Mouse (Mus musculus) embryonic stem cell, embryonic (primary cell): ENCODE data around the gene Magix.

Experiments
- CTCF ChIA-PET, 4 experiments: fragments of 300-600 bp in 2 of 4; fragments of 350-600 bp in 2 of 4; sonication (Branson Sonifier 250); formaldehyde crosslinking; loops; one replicate each; lab custom pipeline; 2022; ENCODE audit warnings: inconsistent platforms in 2 of 4; lab: Charles Lee
- POLR2A ChIA-PET, 4 experiments: fragments of 300-600 bp in 2 of 4; fragments of 350-600 bp in 2 of 4; sonication (Branson Sonifier 250); formaldehyde crosslinking; loops; one replicate each; lab custom pipeline; 2022; ENCODE audit warnings: antibody characterized with exemption in 4 of 4, inconsistent platforms in 1 of 4; lab: Charles Lee

Gene Magix

GRCm38 (mm10) chrX:7690486-7690885, 9.4 kb upstream of the Magix start:
- ChIA-PET CTCF (no interaction called here), POLR2A (interaction anchor here in 1 of 4 experiments (0.7 kb wide), 1 partner anchor 99 kb away, joined by 3 read pairs; no protein-coding TSS in a partner anchor)

- CTCF ChIA-PET: no interaction called here
- POLR2A ChIA-PET: interaction anchor here in 1 of 4 experiments (1.0 kb wide), 1 partner anchor 8 kb away, joined by 3 read pairs; the partner anchor contains the start of gene Gpkow
Observed at GRCm38 (mm10) chrX:7688321-7688720, 7.3 kb upstream of the Magix start.

GRCm38 (mm10) chrX:7680057-7680412, 1.0 kb downstream of the Magix start:
- ChIA-PET CTCF (interaction anchor here in 3 of 4 experiments (0.6 to 1.4 kb wide), 13 partner anchors 9 to 259 kb away, joined by 3 to 10 read pairs (median 5); partner anchors contain the start of genes Gpkow (in 1 of the 3), Plp2 (in 1 of the 3) and Wdr45 (in 1 of the 3)), POLR2A (interaction anchor here in 3 of 4 experiments (0.9 to 1.4 kb wide), 12 partner anchors 9 to 268 kb away, joined by 3 to 7 read pairs (median 3); partner anchors contain the start of genes Gpkow (in 2 of the 3) and Hdac6 (in 1 of the 3))

- ChIA-PET POLR2A (interaction anchor here in 3 of 4 experiments (0.5 to 1.4 kb wide), 15 partner anchors 9 to 268 kb away, joined by 3 to 7 read pairs (median 3); partner anchors contain the start of genes Gpkow (in 2 of the 3), Hdac6 (in 1 of the 3) and Prickle3 (in 1 of the 3)), CTCF (interaction anchor here in 3 of 4 experiments (0.5 to 1.4 kb wide), 15 partner anchors 8 to 258 kb away, joined by 3 to 10 read pairs (median 5); partner anchors contain the start of genes Gpkow (in 1 of the 3), Plp2 (in 1 of the 3) and Wdr45 (in 1 of the 3))
Observed at GRCm38 (mm10) chrX:7679405-7680056, 1.5 kb downstream of the Magix start.

GRCm38 (mm10) chrX:7678986-7679385, 2.1 kb downstream of the Magix start:
- POLR2A ChIA-PET: interaction anchor here in 3 of 4 experiments (0.5 to 1.4 kb wide), 14 partner anchors 8 to 116 kb away, joined by 3 to 7 read pairs (median 3); partner anchors contain the start of genes Gpkow (in 2 of the 3) and Prickle3 (in 1 of the 3)

GRCm38 (mm10) chrX:7675001-7675380, 6.1 kb downstream of the Magix start:
- ChIA-PET POLR2A (interaction anchor here in 3 of 4 experiments (0.6 to 3.7 kb wide), 34 partner anchors 8 to 515 kb away, joined by 3 to 23 read pairs (median 4); partner anchors contain the start of genes Gpkow (in 2 of the 3), Prickle3 (in 2 of the 3), Wdr45 (in 2 of the 3) and Clcn5 (in 1 of the 3)), CTCF (interaction anchor here in 3 of 4 experiments (0.6 to 2.1 kb wide), 9 partner anchors 12 to 101 kb away, joined by 4 to 11 read pairs (median 5); partner anchors contain the start of genes Ppp1r3f (in 1 of the 3) and Wdr45 (in 1 of the 3))

More at GRCm38 (mm10) chrX:7678986-7679385, 2.1 kb downstream of the Magix start:
- CTCF ChIA-PET: interaction anchor here in 2 of 4 experiments (0.5 to 1.4 kb wide), 11 partner anchors 8 to 258 kb away, joined by 3 to 10 read pairs (median 5); partner anchors contain the start of genes Gpkow (in 1 of the 2), Plp2 (in 1 of the 2) and Wdr45 (in 1 of the 2)

GRCm38 (mm10) chrX:7674284-7675000, 6.6 kb downstream of the Magix start:
- POLR2A ChIA-PET: interaction anchor here in 3 of 4 experiments (0.6 to 3.7 kb wide), 37 partner anchors 8 to 377 kb away, joined by 3 to 23 read pairs (median 4); partner anchors contain the start of genes Gpkow (in 2 of the 3), Prickle3 (in 2 of the 3), Wdr45 (in 2 of the 3) and Clcn5 (in 1 of the 3)

GRCm38 (mm10) chrX:7673578-7674281, 7.3 kb downstream of the Magix start:
- CTCF ChIA-PET: interaction anchor here in 3 of 4 experiments (0.6 to 2.1 kb wide), 8 partner anchors 15 to 253 kb away, joined by 3 to 11 read pairs (median 5); partner anchors contain the start of gene Ppp1r3f (in 1 of the 3)
- POLR2A ChIA-PET: interaction anchor here in 3 of 4 experiments (0.5 to 3.7 kb wide), 31 partner anchors 9 to 378 kb away, joined by 3 to 23 read pairs (median 4); partner anchors contain the start of genes Praf2 (in 2 of the 3), Prickle3 (in 2 of the 3), Wdr45 (in 2 of the 3) and Clcn5 (in 1 of the 3)

More at GRCm38 (mm10) chrX:7674284-7675000, 6.6 kb downstream of the Magix start:
- CTCF ChIA-PET: interaction anchor here (0.6 to 2.1 kb wide), 11 partner anchors 12 to 253 kb away, joined by 3 to 11 read pairs (median 4); partner anchors contain the start of genes Ppp1r3f (in 1 of the 4) and Wdr45 (in 1 of the 4)

- ChIA-PET POLR2A (interaction anchor here in 3 of 4 experiments (0.7 to 3.7 kb wide), 10 partner anchors 9 to 92 kb away, joined by 3 to 23 read pairs (median 16); partner anchors contain the start of genes Praf2 (in 1 of the 3) and Wdr45 (in 1 of the 3)), CTCF (interaction anchor here in 1 of 4 experiments (0.6 kb wide), 1 partner anchor 105 kb away, joined by 5 read pairs; no protein-coding TSS in a partner anchor)
Observed at GRCm38 (mm10) chrX:7672739-7673138, 8.3 kb downstream of the Magix start.

- POLR2A ChIA-PET: interaction anchor here (0.7 to 3.2 kb wide), 23 partner anchors 8 to 331 kb away, joined by 3 to 27 read pairs (median 4); partner anchors contain the start of genes Prickle3 (in 2 of the 4), Gm45208 (in 1 of the 4) and Gpkow (in 1 of the 4)
- CTCF ChIA-PET: interaction anchor here in 2 of 4 experiments (0.8 to 1.7 kb wide), 4 partner anchors 9 to 26 kb away, joined by 3 to 6 read pairs (median 4); no protein-coding TSS in a partner anchor
Observed at GRCm38 (mm10) chrX:7670921-7671623, 10.0 kb downstream of the Magix start, which contains the start of gene Plp2. TSS of gene Plp2 (minus strand) at chrX:7671390.

GRCm38 (mm10) chrX:7670390-7670881, 10.6 kb downstream of the Magix start:
- ChIA-PET CTCF (interaction anchor here in 2 of 4 experiments (0.8 to 1.7 kb wide), 4 partner anchors 9 to 25 kb away, joined by 3 to 6 read pairs (median 4); no protein-coding TSS in a partner anchor), POLR2A (interaction anchor here in 3 of 4 experiments (0.8 to 3.2 kb wide), 24 partner anchors 9 to 249 kb away, joined by 3 to 27 read pairs (median 4); partner anchors contain the start of genes Gm45208 (in 1 of the 3), Gpkow (in 1 of the 3), Prickle3 (in 1 of the 3) and Wdr45 (in 1 of the 3))

- CTCF ChIA-PET: no interaction called here
- POLR2A ChIA-PET: interaction anchor here in 2 of 4 experiments (0.8 to 4.3 kb wide), 7 partner anchors 8 to 92 kb away, joined by 3 to 21 read pairs (median 6); partner anchors contain the start of genes Foxp3 (in 1 of the 2), Ppp1r3f (in 1 of the 2), Praf2 (in 1 of the 2) and Prickle3 (in 1 of the 2)
Observed at GRCm38 (mm10) chrX:7665739-7666502, 15.1 kb downstream of the Magix start.

GRCm38 (mm10) chrX:7664791-7665190, 16.3 kb downstream of the Magix start:
- ChIA-PET POLR2A (interaction anchor here in 3 of 4 experiments (0.5 to 4.3 kb wide), 8 partner anchors 8 to 283 kb away, joined by 3 to 21 read pairs (median 5); partner anchors contain the start of genes Hdac6 (in 1 of the 3), Praf2 (in 1 of the 3), Prickle3 (in 1 of the 3) and Syp (in 1 of the 3)), CTCF (no interaction called here)

GRCm38 (mm10) chrX:7662936-7663335, 18.1 kb downstream of the Magix start:
- ChIA-PET POLR2A (interaction anchor here in 1 of 4 experiments (4.3 kb wide), 1 partner anchor 11 kb away, joined by 21 read pairs; no protein-coding TSS in a partner anchor), CTCF (no interaction called here)
